Mouse (Mus musculus): Measurements from ENCODE around the gene Naa16. TPM values are rescaled to one million over a fixed set of nuclear protein-coding genes. Genes with fewer than 3 reads are reported as not detected.

Naa16 gene
- polyA plus RNA-seq, 1 experiment from 2014 or later: 30.7 TPM

- 1% methylated on average over 16 of the region's 16 CpGs for WGBS
- ATAC-seq (replicated peaks; ENCODE audit: low FRiP score, low read depth) (no peak), DNase-seq (ENCODE audit: low spot score) (peak; percentile 27)
- H3K36me3 ChIP-seq (ENCODE audit: insufficient read depth, low read length): peaks cover 7% of the 10 kb centered on the region
- H3K27me3 ChIP-seq (ENCODE audit: insufficient read depth, low read length): no peaks in the 10 kb centered on the region
- TF ChIP-seq CTCF (IDR thresholded peaks at IDR 0.05; ENCODE audit: low read depth): no peak
- peak overlapping the region; percentile 93 for H3K4me3 ChIP-seq (replicated peaks; ENCODE audit: low read depth, low read length)
- H3K9me3 ChIP-seq (replicated peaks; ENCODE audit: low read length): no peaks in the 10 kb centered on the region
- H3K4me1 ChIP-seq (replicated peaks; ENCODE audit: insufficient read depth, low read length): peaks cover 6% of the 10 kb centered on the region; the same call in 1 of the 2 replicates
- peak overlapping the region; percentile 90 for H3K4me2 ChIP-seq (ENCODE audit: low read length)
- peak overlapping the region; percentile 82 for H3K9ac ChIP-seq (ENCODE audit: low read depth, low read length)
- peak overlapping the region; percentile 96 for H3K27ac ChIP-seq
Observed at GRCm38 (mm10) chr14:79389438-79390264, 927 bp downstream of the Naa16 start.

GRCm38 (mm10) chr14:79388304-79388703, 2.3 kb downstream of the Naa16 start:
- Histone ChIP-seq H3K4me2 (ENCODE audit: low read length) (no peak overlapping the region), H3K27ac (no peak overlapping the region), H3K4me3 (replicated peaks; ENCODE audit: low read depth, low read length) (no peak overlapping the region), H3K9ac (ENCODE audit: low read depth, low read length) (no peak overlapping the region), H3K9me3 (replicated peaks; ENCODE audit: low read length) (no peaks in the 10 kb centered on the region), H3K36me3 (ENCODE audit: insufficient read depth, low read length) (peaks cover 7% of the 10 kb centered on the region), H3K27me3 (ENCODE audit: insufficient read depth, low read length) (no peaks in the 10 kb centered on the region), H3K4me1 (replicated peaks; ENCODE audit: insufficient read depth, low read length) (peaks cover 6% of the 10 kb centered on the region; the same call in 1 of the 2 replicates)
- no peak for ATAC-seq (replicated peaks; ENCODE audit: low FRiP score, low read depth)
- DNase-seq (ENCODE audit: low spot score): no peak
- TF ChIP-seq CTCF (IDR thresholded peaks at IDR 0.05; ENCODE audit: low read depth): no peak
- 89% methylated on average over 3 of the region's 3 CpGs for WGBS

- Histone ChIP-seq H3K36me3 (ENCODE audit: insufficient read depth, low read length) (peaks cover 17% of the 10 kb centered on the region), H3K4me3 (replicated peaks; ENCODE audit: low read depth, low read length) (no peak overlapping the region), H3K27me3 (ENCODE audit: insufficient read depth, low read length) (no peaks in the 10 kb centered on the region), H3K4me2 (ENCODE audit: low read length) (no peak overlapping the region), H3K9me3 (replicated peaks; ENCODE audit: low read length) (no peaks in the 10 kb centered on the region), H3K27ac (no peak overlapping the region), H3K4me1 (replicated peaks; ENCODE audit: insufficient read depth, low read length) (no peaks in the 10 kb centered on the region), H3K9ac (ENCODE audit: low read depth, low read length) (no peak overlapping the region)
- no peak for TF ChIP-seq CTCF (IDR thresholded peaks at IDR 0.05; ENCODE audit: low read depth)
- ATAC-seq (replicated peaks; ENCODE audit: low FRiP score, low read depth) (no peak), DNase-seq (ENCODE audit: low spot score) (no peak)
- WGBS: 90% methylated on average over 7 of the region's 7 CpGs
Observed at GRCm38 (mm10) chr14:79383120-79383519, 7.5 kb downstream of the Naa16 start.

DNA sequence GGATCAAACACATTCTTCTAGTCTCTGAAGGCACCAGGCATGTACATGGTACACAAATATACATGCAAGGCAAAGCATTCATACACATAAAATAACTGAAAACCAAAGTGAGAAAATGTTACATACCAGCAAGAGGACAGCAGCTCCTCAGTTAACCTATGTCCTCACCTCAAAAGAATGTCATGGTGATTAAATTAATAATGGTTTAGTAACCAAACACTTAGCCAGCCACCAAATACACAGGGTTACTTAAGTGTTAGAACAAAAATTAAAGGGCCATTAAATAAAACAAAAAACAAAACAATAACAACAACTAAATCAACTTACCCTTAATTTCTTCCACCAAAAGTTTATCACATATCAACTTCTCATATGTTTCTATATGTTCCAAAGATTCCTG, 13.5 kb downstream of the Naa16 start:
- no peak overlapping the region for H3K27ac ChIP-seq

GRCm38 (mm10) chr14:79358055-79358454, 32.5 kb downstream of the Naa16 start:
- 89% methylated on average over 2 of the region's 2 CpGs for WGBS
- Histone ChIP-seq H3K4me3 (replicated peaks; ENCODE audit: low read depth, low read length) (no peak overlapping the region), H3K27me3 (ENCODE audit: insufficient read depth, low read length) (no peaks in the 10 kb centered on the region), H3K4me1 (replicated peaks; ENCODE audit: insufficient read depth, low read length) (no peaks in the 10 kb centered on the region), H3K9me3 (replicated peaks; ENCODE audit: low read length) (no peaks in the 10 kb centered on the region), H3K9ac (ENCODE audit: low read depth, low read length) (no peak overlapping the region), H3K27ac (no peak overlapping the region), H3K4me2 (ENCODE audit: low read length) (no peak overlapping the region), H3K36me3 (ENCODE audit: insufficient read depth, low read length) (peaks cover 32% of the 10 kb centered on the region)
- ATAC-seq (replicated peaks; ENCODE audit: low FRiP score, low read depth) (no peak), DNase-seq (ENCODE audit: low spot score) (no peak)
- TF ChIP-seq CTCF (IDR thresholded peaks at IDR 0.05; ENCODE audit: low read depth): no peak

More for the DNA sequence above, 13.5 kb downstream of the Naa16 start:
- TF ChIP-seq CTCF (IDR thresholded peaks at IDR 0.05; ENCODE audit: low read depth): no peak
- no peak overlapping the region for H3K4me2 ChIP-seq (ENCODE audit: low read length)
- H3K4me3 ChIP-seq (replicated peaks; ENCODE audit: low read depth, low read length): no peak overlapping the region
- no peak for ATAC-seq (replicated peaks; ENCODE audit: low FRiP score, low read depth)
- H3K9me3 ChIP-seq (replicated peaks; ENCODE audit: low read length): no peaks in the 10 kb centered on the region
- H3K27me3 ChIP-seq (ENCODE audit: insufficient read depth, low read length): no peaks in the 10 kb centered on the region
- no peaks in the 10 kb centered on the region for H3K4me1 ChIP-seq (replicated peaks; ENCODE audit: insufficient read depth, low read length)
- no peak for DNase-seq (ENCODE audit: low spot score)
- H3K9ac ChIP-seq (ENCODE audit: low read depth, low read length): no peak overlapping the region
- peaks cover 21% of the 10 kb centered on the region for H3K36me3 ChIP-seq (ENCODE audit: insufficient read depth, low read length)

GRCm38 (mm10) chr14:79346384-79346783, 44.2 kb downstream of the Naa16 start:
- no peak for TF ChIP-seq CTCF (IDR thresholded peaks at IDR 0.05; ENCODE audit: low read depth)
- H3K4me3 ChIP-seq (replicated peaks; ENCODE audit: low read depth, low read length): no peak overlapping the region
- no peak overlapping the region for H3K4me2 ChIP-seq (ENCODE audit: low read length)
- 88% methylated on average over 3 of the region's 3 CpGs for WGBS
- DNase-seq (ENCODE audit: low spot score) (no peak), ATAC-seq (replicated peaks; ENCODE audit: low FRiP score, low read depth) (no peak)
- no peak overlapping the region for H3K27ac ChIP-seq
- H3K4me1 ChIP-seq (replicated peaks; ENCODE audit: insufficient read depth, low read length): no peaks in the 10 kb centered on the region
- H3K27me3 ChIP-seq (ENCODE audit: insufficient read depth, low read length): no peaks in the 10 kb centered on the region
- no peak overlapping the region for H3K9ac ChIP-seq (ENCODE audit: low read depth, low read length)
- H3K36me3 ChIP-seq (ENCODE audit: insufficient read depth, low read length): peaks cover 32% of the 10 kb centered on the region
- H3K9me3 ChIP-seq (replicated peaks; ENCODE audit: low read length): no peaks in the 10 kb centered on the region

All from kidney, postnatal 0 days (tissue).